In the genomic region with DNA sequence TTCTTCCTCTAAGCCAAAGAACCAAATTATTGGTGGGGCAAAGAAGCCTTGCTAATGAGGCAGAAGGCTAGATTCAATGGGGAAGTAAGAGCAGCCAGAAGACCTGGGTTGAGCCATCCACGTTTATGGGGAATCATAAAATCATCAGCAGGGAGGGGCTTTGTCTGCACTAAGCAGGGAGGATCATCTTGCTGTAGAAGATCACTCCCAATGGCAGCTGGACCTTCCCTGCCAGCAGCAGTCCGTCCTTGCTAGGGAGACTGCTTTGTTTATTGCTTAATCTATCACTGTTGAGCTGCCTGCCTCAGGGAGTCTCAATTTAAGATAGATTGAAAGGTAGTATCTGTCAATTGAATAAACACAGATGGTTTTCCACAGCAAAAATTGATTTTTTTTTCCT, we compare ENCODE assay signal across 18 mouse cellular contexts. TPM values are rescaled to one million over a fixed set of nuclear protein-coding genes. Genes with fewer than 3 reads are reported as not detected.
"Had no signal": no experiment of that assay in that cellular context is flagged by ENCODE, and none has a peak within 500 bp of the region (broad histone marks: within the 10 kb centered on the region; RNA-seq: fewer than 3 reads in every experiment).

No protein-coding gene starts in this region.

- H3K27ac ChIP-seq: liver, embryonic 14.5 days; macrophage; midbrain, embryonic 15.5 days; neural tube, embryonic 12.5 days; stomach, embryonic 15.5 days; stomach, postnatal 0 days had no signal

- H3K4me1 ChIP-seq: megakaryocyte, embryonic 14.5 days; midbrain, embryonic 15.5 days; neural tube, embryonic 12.5 days; stomach, embryonic 15.5 days had no signal

- H3K4me2 ChIP-seq: lung, embryonic 14.5 days; midbrain, embryonic 11.5 days; midbrain, embryonic 15.5 days; neural tube, embryonic 12.5 days; stomach, embryonic 15.5 days had no signal

- H3K27me3 ChIP-seq: neural tube, embryonic 12.5 days; stomach, embryonic 15.5 days had no signal

- H3K4me3 ChIP-seq: megakaryocyte, embryonic 14.5 days; midbrain, embryonic 15.5 days; neural tube, embryonic 12.5 days; stomach, embryonic 15.5 days had no signal

- H3K9ac ChIP-seq: liver, embryonic 14.5 days; lung, embryonic 14.5 days; midbrain, embryonic 15.5 days; neural tube, embryonic 12.5 days; stomach, embryonic 15.5 days had no signal

- DNase-seq: lung, adult 18-20 months; lung, embryonic 14.5 days; lung, postnatal 10 days; right cerebral cortex, postnatal 14 days; thymus, adult 2 months; thymus, postnatal 25 days; thymus, postnatal 4 days had no signal

- ATAC-seq: midbrain, embryonic 15.5 days had no signal

- H3K36me3 ChIP-seq: midbrain, embryonic 15.5 days; neural tube, embryonic 12.5 days; stomach, embryonic 15.5 days had no signal

- H3K9me3 ChIP-seq: megakaryocyte, embryonic 14.5 days; midbrain, embryonic 15.5 days; neural tube, embryonic 12.5 days; stomach, embryonic 15.5 days had no signal

RNA-seq across cellular contexts. Expression of gene Grpr, which starts 37.7 kb away (rescaled TPM):
- polyA plus RNA-seq: liver, embryonic 14.5 days; liver, embryonic 16.5 days; macrophage; midbrain, embryonic 11.5 days; testis, adult 2 months; urinary bladder, adult 2 months had no signal
